Mouse (Mus musculus) midbrain, postnatal 0 days (tissue): Measurements from ENCODE around the gene Etfdh. TPM values are rescaled to one million over a fixed set of nuclear protein-coding genes. Genes with fewer than 3 reads are reported as not detected.

Experiments used
- ATAC-seq: fragments of 200-750 bp; cut with Nextera tagmentation; 2 replicates; pipeline ENCODE4 v1.8.0; 2017; ENCODE audit warnings: moderate number of reproducible peaks, mild to moderate bottlenecking, moderate TSS enrichment, moderate library complexity; ENCODE audit not compliant: low FRiP score
- DNase-seq: peaks from one replicate; pipeline ENCODE4 v3.0.0-alpha.2; 2015; ENCODE audit warnings: low spot score
- H3K27ac ChIP-seq: fragments of 300-500 bp; sonication (generic); 2 replicates; pipeline ENCODE4 v1.5.1; 2014; ENCODE audit warnings: low read depth, mild to moderate bottlenecking, low read length, mixed read lengths
- H3K27me3 ChIP-seq: fragments of 300-500 bp; sonication (generic); 2 replicates; pipeline ENCODE4 v1.6.1; 2014; ENCODE audit warnings: low read length, control low read depth, mixed read lengths; ENCODE audit not compliant: insufficient read depth
- H3K36me3 ChIP-seq: fragments of 300-500 bp; sonication (generic); 2 replicates; pipeline ENCODE4 v1.6.1; 2014; ENCODE audit warnings: low read length, control low read depth, mixed read lengths; ENCODE audit not compliant: insufficient read depth
- H3K4me1 ChIP-seq: fragments of 300-500 bp; sonication (generic); 2 replicates; pipeline ENCODE4 v1.6.1; 2014; ENCODE audit warnings: mild to moderate bottlenecking, control low read depth, antibody characterized with exemption, low read length, mixed read lengths; ENCODE audit not compliant: insufficient read depth
- H3K4me2 ChIP-seq: fragments of 300-500 bp; sonication (generic); 2 replicates; pipeline ENCODE4 v1.6.1; 2014; ENCODE audit warnings: low read depth, mild to moderate bottlenecking, low read length, mixed read lengths; ENCODE audit not compliant: poor library complexity, severe bottlenecking
- H3K4me3 ChIP-seq: fragments of 300-500 bp; sonication (generic); 2 replicates; pipeline ENCODE4 v1.5.1; 2014; ENCODE audit warnings: low read depth, mild to moderate bottlenecking, low read length, moderate library complexity
- H3K9ac ChIP-seq: fragments of 300-500 bp; sonication (generic); replicated peaks from 2 replicates; pipeline ENCODE4 v1.6.1; 2014; ENCODE audit warnings: mild to moderate bottlenecking, low read length, moderate library complexity, mixed read lengths; ENCODE audit not compliant: poor library complexity, severe bottlenecking
- H3K9me3 ChIP-seq: fragments of 300-500 bp; sonication (generic); 2 replicates; pipeline ENCODE4 v1.6.1; 2016; ENCODE audit warnings: low read length, control low read depth
- CTCF ChIP-seq: IDR thresholded peaks from 2 replicates; pipeline ENCODE4 v1.5.1; 2016; ENCODE audit warnings: antibody characterized with exemption, mild to moderate bottlenecking
- WGBS: fragments of 180-500 bp; shearing (Covaris S2); extraction: QIAGEN DNeasy Blood & Tissue Kit; methylation state at CpG from one replicate; pipeline ENCODE4 v1.1.7; 2014; 5-methylcytosine and 5-hydroxymethylcytosine counted together
- polyA plus RNA-seq: library from polyadenylated mRNA; unstranded; fragments of >200 nt; fragmentation: Nextera tagmentation; extraction: Ambion mirVana; gene quantifications from 2 replicates; pipeline ENCODE4 v1.2.1, GENCODE M21; 2015
- total RNA-seq: library from RNA; depleted of rRNA; stranded (reverse); fragments of >200 nt; gene quantifications from 2 replicates; pipeline ENCODE4 v1.2.3, GENCODE M21; 2014; rRNA removed

Gene Etfdh
- total RNA-seq (21.8 and 26.7 TPM in 2 replicates), polyA plus RNA-seq (36.0 and 38.9 TPM in 2 replicates)

GRCm38 (mm10) chr3:79629416-79629730 lies at the start of gene Etfdh:
Etfdh (minus strand) TSS chr3:79629500.
- no peaks in the 10 kb centered on the region for H3K27me3 ChIP-seq
- ATAC-seq: peak; percentile 58
- peak within 1 kb of the TSS; percentile 56 for H3K4me3 ChIP-seq
- H3K9ac ChIP-seq: peak within 1 kb of the TSS; percentile 63
- WGBS: 0% methylated on average over 11 of the region's 11 CpGs
- H3K9me3 ChIP-seq: no peaks in the 10 kb centered on the region
- no peaks in the 10 kb centered on the region for H3K4me1 ChIP-seq
- H3K27ac ChIP-seq: peak within 1 kb of the TSS; percentile 63
- H3K36me3 ChIP-seq: no peaks in the 10 kb centered on the region
- H3K4me2 ChIP-seq: peak within 1 kb of the TSS; percentile 78
- DNase-seq: peak; percentile 93
- TF ChIP-seq CTCF: no peak

GRCm38 (mm10) chr3:79676411-79676810 lies 47.1 kb upstream of the Etfdh start:
- Histone ChIP-seq H3K36me3 (no peaks in the 10 kb centered on the region), H3K9me3 (no peaks in the 10 kb centered on the region), H3K4me2 (no peak overlapping the region), H3K4me3 (no peak overlapping the region), H3K4me1 (no peaks in the 10 kb centered on the region), H3K9ac (no peak overlapping the region), H3K27ac (no peak overlapping the region), H3K27me3 (no peaks in the 10 kb centered on the region)
- 96% methylated on average over 3 of the region's 3 CpGs for WGBS
- no peak for TF ChIP-seq CTCF
- ATAC-seq (no peak), DNase-seq (no peak)

GRCm38 (mm10) chr3:79674641-79675040 lies 45.3 kb upstream of the Etfdh start:
- 85% methylated on average over 5 of the region's 5 CpGs for WGBS
- H3K27ac ChIP-seq: no peak overlapping the region
- ATAC-seq: no peak
- H3K9me3 ChIP-seq: no peaks in the 10 kb centered on the region
- no peaks in the 10 kb centered on the region for H3K27me3 ChIP-seq
- no peak for DNase-seq
- H3K4me2 ChIP-seq: no peak overlapping the region
- no peak overlapping the region for H3K4me3 ChIP-seq
- no peaks in the 10 kb centered on the region for H3K4me1 ChIP-seq
- no peak overlapping the region for H3K9ac ChIP-seq
- H3K36me3 ChIP-seq: no peaks in the 10 kb centered on the region
- TF ChIP-seq CTCF: no peak

GRCm38 (mm10) chr3:79673082-79673481 lies 43.8 kb upstream of the Etfdh start:
- H3K9ac ChIP-seq: no peak overlapping the region
- H3K4me2 ChIP-seq: no peak overlapping the region
- 10% methylated on average over 4 of the region's 4 CpGs for WGBS
- ATAC-seq (no peak), DNase-seq (peak; percentile 82)
- H3K36me3 ChIP-seq: no peaks in the 10 kb centered on the region
- TF ChIP-seq CTCF: peak; percentile 90
- H3K9me3 ChIP-seq: no peaks in the 10 kb centered on the region
- no peak overlapping the region for H3K27ac ChIP-seq
- H3K27me3 ChIP-seq: no peaks in the 10 kb centered on the region
- no peaks in the 10 kb centered on the region for H3K4me1 ChIP-seq
- H3K4me3 ChIP-seq: no peak overlapping the region

GRCm38 (mm10) chr3:79672188-79672587 lies 42.9 kb upstream of the Etfdh start:
- Histone ChIP-seq H3K27me3 (no peaks in the 10 kb centered on the region), H3K4me3 (no peak overlapping the region), H3K4me2 (no peak overlapping the region), H3K9ac (no peak overlapping the region), H3K9me3 (no peaks in the 10 kb centered on the region), H3K36me3 (no peaks in the 10 kb centered on the region), H3K4me1 (no peaks in the 10 kb centered on the region), H3K27ac (no peak overlapping the region)
- no peak for TF ChIP-seq CTCF
- ATAC-seq: no peak
- WGBS: 75% methylated on average over 16 of the region's 16 CpGs
- DNase-seq: no peak

- TF ChIP-seq CTCF: no peak
- ATAC-seq (no peak), DNase-seq (no peak)
- Histone ChIP-seq H3K9me3 (no peaks in the 10 kb centered on the region), H3K4me1 (no peaks in the 10 kb centered on the region), H3K27me3 (no peaks in the 10 kb centered on the region), H3K9ac (no peak overlapping the region), H3K4me3 (no peak overlapping the region), H3K36me3 (no peaks in the 10 kb centered on the region), H3K4me2 (no peak overlapping the region), H3K27ac (no peak overlapping the region)
- WGBS: 85% methylated on average over 7 of the region's 7 CpGs
These were observed 41.3 kb upstream of the Etfdh start for GRCm38 (mm10) chr3:79670556-79670955.
